Mouse (Mus musculus) erythroid progenitor cell, adult 5-6 weeks (primary cell): ENCODE results near the gene Ccdc85c. TPM values are rescaled to one million over a fixed set of nuclear protein-coding genes. Genes with fewer than 3 reads are reported as not detected.

Source experiments
- total RNA-seq, 2 experiments: library from RNA; stranded (forward) in 1 of 2; stranded (reverse) in 1 of 2; fragments of 150-400 nt in 1 of 2; fragments of 186-747, 209-891 nt in 1 of 2; gene quantifications; 2 replicates each; pipeline versions ENCODE4 v1.2.3 to v1.2.4; 2015 to 2017; ENCODE audit warnings: low replicate concordance in 2 of 2

Gene Ccdc85c
- total RNA-seq, 2 experiments from 2014 or later = 6.3 TPM; not detected in 1

Other genes with a start within 250 kb of the Ccdc85c start
- 121 and 122 TPM in 2 replicates for gene Setd3, start 96.1 kb downstream of the Ccdc85c start, total RNA-seq (2015; ENCODE audit: low replicate concordance)
- gene Setd3, start 96.1 kb downstream of the Ccdc85c start, total RNA-seq (2017; ENCODE audit: low replicate concordance) = 162 and 177 TPM in 2 replicates
- 38.1 and 80.0 TPM in 2 replicates for gene Ccnk, start 95.8 kb downstream of the Ccdc85c start, total RNA-seq (2015; ENCODE audit: low replicate concordance)
- 19.3 and 24.7 TPM in 2 replicates for gene Ccnk, start 95.8 kb downstream of the Ccdc85c start, total RNA-seq (2017; ENCODE audit: low replicate concordance)
- gene Hhipl1, start 30.8 kb upstream of the Ccdc85c start, total RNA-seq (2015; ENCODE audit: low replicate concordance) = not detected in 2 replicates
- gene Hhipl1, start 30.8 kb upstream of the Ccdc85c start, total RNA-seq (2017; ENCODE audit: low replicate concordance) = not detected in 2 replicates
- gene Cyp46a1, start 59.0 kb upstream of the Ccdc85c start, total RNA-seq (2015; ENCODE audit: low replicate concordance) = not detected in 2 replicates
- not detected in 2 replicates for gene Cyp46a1, start 59.0 kb upstream of the Ccdc85c start, total RNA-seq (2017; ENCODE audit: low replicate concordance)
- gene Eml1, start 95.5 kb upstream of the Ccdc85c start, total RNA-seq (2015; ENCODE audit: low replicate concordance) = not detected in 2 replicates
- gene Eml1, start 95.5 kb upstream of the Ccdc85c start, total RNA-seq (2017; ENCODE audit: low replicate concordance) = not detected in 2 replicates